Mouse (Mus musculus): ENCODE data around the gene Fyb.

GRCm38 (mm10) chr15:6564977-6565421 lies 42.3 kb downstream of the Fyb start:
- TF ChIP-seq ZC3H11A (IDR thresholded peaks at IDR 0.05; ENCODE audit: borderline replicate concordance, low read depth, low read length) (no peak), CHD2 (IDR thresholded peaks at IDR 0.05; ENCODE audit: low read depth, low read length) (no peak), HCFC1 (IDR thresholded peaks at IDR 0.05; ENCODE audit: borderline replicate concordance, insufficient read depth, low read length) (no peak)
